Mouse (Mus musculus) thymus, adult 18-20 months (tissue): ENCODE results near the gene Tmed1.
"Not testable (repeated sequence)": the region's sequence is repeated elsewhere in the genome, so short reads cannot be mapped to it uniquely, and the experiment has no call there.

ENCODE experiments used
- DNase-seq, 2 experiments: peaks; one replicate each; pipeline ENCODE4 v3.0.0; 2022; ENCODE audit warnings: mixed read lengths in 2 of 2

Gene Tmed1

DNA sequence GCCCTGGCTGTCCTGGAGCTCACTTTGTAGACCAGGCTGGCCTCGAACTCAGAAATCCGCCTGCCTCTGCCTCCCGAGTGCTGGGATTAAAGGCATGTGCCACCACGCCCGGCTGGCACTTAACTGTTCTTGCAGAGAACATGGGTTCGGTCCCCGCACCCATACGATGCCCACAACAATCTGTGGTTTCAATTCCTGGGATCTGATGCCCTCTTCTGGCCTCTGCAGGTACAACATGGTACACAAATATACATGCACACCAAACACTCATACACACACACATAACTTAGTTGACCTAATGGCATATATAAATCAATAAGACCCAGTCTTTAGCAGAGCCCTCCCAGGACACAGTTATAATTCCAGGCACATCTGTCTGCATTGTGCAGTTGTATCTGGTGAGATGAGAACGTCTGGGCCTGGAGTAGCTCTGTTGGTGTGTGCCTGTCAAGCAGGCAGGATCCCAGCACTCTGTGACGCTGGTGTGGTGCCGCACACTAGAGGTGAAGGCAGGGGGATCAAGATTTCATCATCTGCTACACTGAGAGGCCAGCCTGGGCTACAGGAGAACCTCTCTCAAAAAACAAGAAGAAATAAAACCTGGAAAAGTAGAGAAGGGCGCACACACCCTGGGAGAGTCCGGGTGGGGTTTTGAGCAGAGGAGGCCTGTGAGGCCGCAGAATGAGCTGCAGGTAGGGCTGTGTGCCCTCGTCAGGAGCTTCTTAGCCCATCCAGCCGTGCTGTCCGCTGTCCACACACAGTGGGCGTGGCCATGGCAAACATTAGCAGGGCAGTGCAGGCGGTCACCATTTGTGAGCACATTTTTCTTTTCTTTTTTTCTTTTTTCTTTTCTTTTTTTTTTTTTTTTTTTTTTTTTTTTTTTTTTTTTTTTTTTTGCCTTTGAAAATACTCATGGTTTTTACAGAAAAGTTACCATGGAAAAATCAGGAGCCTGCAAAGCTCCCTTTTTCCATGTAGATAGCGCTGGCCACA lies 40.7 kb downstream of the Tmed1 start:
- peak in 1 of 2 experiments; percentile 53 for DNase-seq

GRCm38 (mm10) chr9:21464565-21464928 lies 45.5 kb downstream of the Tmed1 start:
- DNase-seq, result not testable (repeated sequence)

DNA sequence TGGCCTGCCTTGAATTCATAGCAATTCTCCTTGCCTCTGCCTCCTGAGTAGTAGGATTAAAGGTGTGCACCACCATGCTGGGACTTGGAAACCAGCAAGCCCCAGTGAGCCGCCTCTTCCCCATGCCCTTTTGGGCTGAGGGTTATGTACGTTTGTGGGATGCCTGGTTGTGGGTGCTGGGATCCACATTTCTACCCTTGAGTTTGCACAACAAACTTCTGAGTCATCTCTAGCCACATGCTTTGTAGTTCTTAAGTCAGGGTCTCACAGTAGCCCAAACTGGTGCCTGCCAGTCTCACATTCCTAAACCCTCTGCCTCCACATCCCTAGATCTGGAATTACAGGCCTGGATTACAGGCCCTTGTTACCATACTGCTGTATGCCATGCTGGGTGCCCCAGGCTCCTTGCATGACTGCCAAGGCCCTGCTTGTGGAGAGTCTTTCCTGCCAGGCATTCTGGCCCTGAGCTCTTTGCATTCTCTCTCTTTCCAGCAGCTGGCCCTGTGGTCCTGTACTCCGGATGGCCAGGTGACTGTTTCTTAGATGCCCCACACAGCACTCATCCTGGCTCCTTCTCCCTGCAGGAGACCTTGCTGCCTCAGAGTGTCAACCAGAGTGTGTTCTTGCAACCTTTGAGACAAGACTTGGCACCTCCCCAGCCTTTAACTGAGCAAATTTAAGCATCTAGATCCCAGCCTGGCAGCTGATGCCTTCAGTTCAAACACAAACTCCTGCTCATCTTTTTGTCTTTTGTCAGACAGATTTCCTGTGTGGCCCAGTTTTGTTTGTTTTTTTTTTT lies 46.1 kb downstream of the Tmed1 start:
- no peak for DNase-seq

- DNase-seq, result no peak
Observed at GRCm38 (mm10) chr9:21463138-21463590, 46.9 kb downstream of the Tmed1 start.

DNA sequence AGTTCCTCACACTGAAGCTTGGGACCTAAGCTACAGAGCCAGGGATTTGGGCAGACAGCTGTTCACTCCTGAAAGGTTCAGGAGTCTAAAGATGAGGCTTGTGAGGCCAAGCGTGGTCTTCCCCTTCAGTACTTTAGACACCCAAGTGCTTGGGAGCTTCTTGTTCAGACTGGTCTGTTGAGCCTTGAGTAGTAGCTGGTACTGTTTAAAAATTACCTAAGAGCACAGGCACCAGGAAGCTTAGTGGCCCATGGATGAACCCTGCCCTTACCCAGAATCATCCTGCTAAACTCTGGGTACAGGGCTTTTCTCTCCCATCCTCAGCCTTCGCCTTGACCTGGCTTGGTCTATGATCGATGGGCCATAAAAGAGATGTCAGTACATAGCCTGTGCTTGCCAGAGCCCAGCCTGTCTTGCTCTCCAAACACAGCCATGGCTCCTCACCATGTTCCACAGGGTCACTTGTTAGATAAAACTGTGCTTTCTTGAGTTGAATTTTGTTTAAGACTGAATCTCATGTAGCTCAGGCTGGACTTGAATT lies 49.6 kb downstream of the Tmed1 start:
- DNase-seq, result no peak

DNA sequence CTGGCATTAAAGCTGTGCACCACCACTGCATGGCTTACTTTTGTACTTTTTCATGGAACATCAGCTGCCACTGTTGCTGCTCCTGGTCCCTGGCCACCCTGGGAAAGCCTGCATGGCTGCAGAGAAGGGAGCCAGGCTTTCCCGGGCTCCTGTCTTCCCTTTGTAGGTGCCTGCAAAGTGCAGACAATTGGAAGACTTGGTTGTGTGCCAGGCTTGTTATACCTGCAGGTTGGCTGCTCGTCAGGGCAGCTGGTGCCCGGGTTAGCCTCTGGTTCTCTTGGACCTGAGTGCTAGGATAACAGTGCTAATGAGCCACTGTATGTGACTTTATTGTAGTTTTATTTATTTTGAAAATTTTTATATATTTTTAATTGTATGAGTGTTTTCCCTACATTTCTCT lies 51.2 kb downstream of the Tmed1 start:
- no peak for DNase-seq
